Mouse (Mus musculus) CD4-positive, CD25-positive, alpha-beta regulatory T cell, adult 2 months (primary cell): ENCODE results near the gene Ang.

Experiments used
- DNase-seq: peaks from one replicate; pipeline ENCODE4 v3.0.0-alpha.2; 2012; ENCODE audit warnings: low read depth, low spot score

The Ang gene

GRCm38 (mm10) chr14:51128775-51129623 lies 38.0 kb downstream of the Ang start:
- DNase-seq: no peak

DNA sequence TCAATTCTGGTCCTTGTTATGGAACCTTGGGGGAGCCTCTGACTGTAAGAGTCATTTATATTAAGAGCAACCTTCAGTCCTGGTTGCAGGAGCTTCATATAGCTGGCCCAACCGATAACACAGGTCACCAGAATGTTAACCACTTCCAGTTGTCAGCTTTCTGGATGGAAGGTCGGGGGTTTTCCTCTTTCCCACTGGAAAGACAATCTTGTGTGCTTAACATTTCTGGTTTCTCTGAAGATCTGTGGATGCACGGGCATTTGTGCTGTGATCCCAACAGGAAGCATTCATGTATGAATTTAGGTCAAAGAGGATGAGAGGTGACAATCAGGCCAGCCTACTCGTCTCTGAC lies 38.6 kb downstream of the Ang start:
- DNase-seq: no peak

- DNase-seq: no peak
These were observed 39.5 kb downstream of the Ang start for GRCm38 (mm10) chr14:51130315-51130940.

GRCm38 (mm10) chr14:51131086-51131815 lies 40.3 kb downstream of the Ang start:
- DNase-seq: no peak

GRCm38 (mm10) chr14:51132372-51132771 lies 41.4 kb downstream of the Ang start:
- DNase-seq: no peak

DNA sequence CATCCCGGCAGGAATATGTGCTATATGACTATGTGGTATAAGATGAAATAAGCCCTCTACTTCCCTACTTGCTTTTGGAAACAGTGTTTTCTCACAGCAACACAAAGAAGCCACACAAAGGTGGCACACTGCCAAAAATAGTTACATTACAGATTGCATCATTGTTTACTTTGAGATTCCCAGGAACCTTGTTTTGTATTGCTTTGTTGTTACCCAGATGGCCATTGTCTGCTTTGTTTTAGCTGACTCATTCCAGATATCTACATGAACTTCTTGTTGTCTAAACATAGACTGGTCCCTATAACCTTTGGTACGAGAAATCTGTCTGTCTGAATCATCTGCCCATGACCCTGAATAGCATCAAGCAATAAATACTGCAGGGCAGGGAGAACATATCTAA lies 49.4 kb downstream of the Ang start:
- no peak for DNase-seq

- no peak for DNase-seq
These were observed 51.2 kb downstream of the Ang start for GRCm38 (mm10) chr14:51142119-51142518.

DNA sequence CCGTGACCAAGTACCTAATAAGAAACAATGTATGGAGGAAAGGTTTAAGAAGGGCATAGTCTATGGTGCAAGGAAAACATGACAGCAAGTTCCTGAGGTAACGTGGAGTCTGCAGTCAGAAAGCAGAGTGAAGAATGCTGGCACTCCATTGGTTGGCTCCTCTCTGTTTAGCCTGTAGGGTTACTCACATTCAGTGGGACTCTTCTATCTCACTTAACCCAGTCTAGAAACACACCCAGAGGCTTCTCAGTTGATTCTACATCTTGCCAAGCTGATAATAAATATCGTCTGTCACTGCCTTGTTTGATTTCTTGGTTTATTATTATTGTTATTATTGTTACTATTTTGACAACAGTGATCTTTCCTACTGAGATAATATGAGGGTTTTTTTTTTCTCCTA lies 51.6 kb downstream of the Ang start:
- DNase-seq: no peak

- no peak for DNase-seq
These were observed 52.3 kb downstream of the Ang start for GRCm38 (mm10) chr14:51143287-51143686.

DNA sequence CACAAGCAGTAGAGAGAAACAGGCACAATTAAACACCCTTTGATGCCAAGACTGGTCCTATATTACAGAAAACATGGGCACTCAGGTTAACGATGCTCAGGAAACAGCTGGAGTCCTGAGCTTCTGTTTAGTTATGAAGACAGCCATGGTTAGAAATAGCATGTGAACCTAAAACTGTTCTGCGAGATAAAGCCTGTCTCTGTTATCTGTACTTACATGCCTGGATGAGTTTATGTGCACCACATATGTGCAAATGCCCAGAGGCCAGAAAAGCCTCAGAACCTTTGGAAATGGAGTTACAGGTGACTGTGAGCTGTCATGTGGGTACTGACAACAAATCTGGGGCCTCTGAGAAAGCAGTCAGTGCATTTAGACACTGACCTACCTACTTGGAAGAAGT lies 53.0 kb downstream of the Ang start:
- DNase-seq: no peak

- DNase-seq: no peak
These were observed 53.5 kb downstream of the Ang start for GRCm38 (mm10) chr14:51144451-51144850.

DNA sequence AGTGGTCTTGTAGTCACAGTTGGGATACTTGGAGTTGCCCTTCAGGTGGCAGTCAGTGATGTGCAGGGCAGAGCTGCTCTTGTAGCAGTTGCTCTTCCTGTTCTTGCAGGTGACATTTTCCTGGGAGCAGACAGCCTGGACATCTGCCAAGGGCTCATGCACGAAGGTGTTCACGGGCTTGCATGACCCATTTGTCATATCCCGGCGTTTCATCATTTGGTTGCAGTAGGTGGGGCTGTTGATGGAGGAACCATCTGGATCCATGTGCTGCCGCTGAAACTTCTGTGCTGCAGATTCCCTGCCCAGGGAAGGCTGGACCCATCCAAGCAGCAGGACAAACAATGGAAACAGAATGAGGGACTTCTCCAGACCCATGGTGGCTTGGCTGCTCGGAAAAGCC lies 54.6 kb downstream of the Ang start:
- no peak for DNase-seq

DNA sequence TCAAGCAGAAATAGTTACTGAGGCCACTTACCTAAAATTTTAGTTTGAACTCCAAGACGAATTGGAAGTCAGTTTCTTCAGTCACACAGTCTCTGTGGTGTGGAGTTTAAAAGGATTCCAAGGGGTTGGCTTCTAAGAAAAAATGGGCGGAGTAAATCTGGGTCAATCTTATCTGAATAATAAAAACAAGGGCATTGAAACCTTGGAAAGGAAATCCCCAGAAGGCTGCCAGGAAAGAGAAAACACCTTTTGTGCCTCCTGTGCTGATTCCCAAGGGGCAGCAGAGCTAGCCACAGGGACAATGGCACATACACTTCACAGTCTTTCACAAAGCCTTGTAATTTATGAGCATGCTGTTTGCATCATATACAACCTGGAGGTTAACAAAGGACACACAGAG lies 55.7 kb downstream of the Ang start, which contains the start of gene Rnase1:
Gene Rnase1 (minus strand): TSS at position 101 of the 400 bp plus-strand sequence.
- no peak for DNase-seq

DNA sequence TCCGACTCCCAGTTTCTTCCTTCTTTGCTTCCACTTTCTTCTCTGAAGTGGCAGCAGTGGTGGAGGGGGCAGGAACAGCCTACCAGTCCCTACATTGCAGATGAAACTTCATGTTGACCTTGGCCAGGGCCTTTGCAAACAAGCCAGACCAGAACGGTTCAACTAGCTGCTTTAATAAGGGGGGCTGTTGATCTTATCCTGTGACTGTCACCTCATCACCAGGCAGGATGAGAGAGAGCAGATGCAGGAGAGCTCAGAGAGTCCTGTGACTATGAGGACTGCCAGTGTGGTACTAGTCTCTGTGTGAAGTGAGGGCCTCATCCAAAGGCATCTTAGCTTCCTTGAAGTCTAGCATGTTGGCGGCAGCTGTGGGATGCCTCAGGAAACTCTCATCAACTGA lies 57.1 kb downstream of the Ang start:
- no peak for DNase-seq

- DNase-seq: no peak
These were observed 58.2 kb downstream of the Ang start for GRCm38 (mm10) chr14:51149164-51149563.

DNA sequence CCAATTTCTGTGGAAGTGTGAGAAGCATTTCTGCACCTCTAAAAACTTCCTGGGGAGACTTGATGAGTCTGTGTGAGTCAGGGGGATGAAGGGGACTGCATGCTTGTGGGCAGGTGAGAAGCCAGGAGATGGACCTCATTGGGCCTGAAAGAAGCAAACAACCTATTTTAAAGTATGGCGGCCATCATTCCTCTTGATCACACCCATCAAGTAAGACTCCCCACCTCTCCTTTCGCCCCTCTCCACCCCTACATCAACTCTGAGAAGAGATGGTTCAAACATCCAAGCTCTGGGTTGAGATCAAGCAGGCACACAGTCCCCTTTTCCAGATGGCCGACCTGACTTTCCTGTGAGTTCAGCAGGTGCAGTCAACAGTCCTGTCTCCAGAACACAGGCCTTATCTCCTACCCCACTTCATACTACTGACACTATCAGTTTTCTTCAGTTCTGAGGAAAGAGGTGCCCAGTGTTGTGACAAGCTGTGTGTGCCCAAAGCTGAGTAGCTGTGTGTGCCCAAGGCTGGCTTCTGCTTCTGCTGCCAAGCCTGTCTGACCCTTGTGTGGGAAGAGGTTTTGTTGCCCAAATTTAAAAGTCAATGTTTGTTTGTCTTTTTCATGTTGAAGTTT lies 59.4 kb downstream of the Ang start:
- no peak for DNase-seq
